Mouse (Mus musculus) c-Kit-negative CD71-positive TER-119-positive erythroid progenitor cells, embryonic 14.5 days (primary cell): Measurements from ENCODE around the gene Lrsam1.

ENCODE experiments used
- DNase-seq: peaks from one replicate; pipeline ENCODE4 v3.0.0-alpha.2; 2013; ENCODE audit warnings: low read depth, low spot score

Lrsam1 gene

DNA sequence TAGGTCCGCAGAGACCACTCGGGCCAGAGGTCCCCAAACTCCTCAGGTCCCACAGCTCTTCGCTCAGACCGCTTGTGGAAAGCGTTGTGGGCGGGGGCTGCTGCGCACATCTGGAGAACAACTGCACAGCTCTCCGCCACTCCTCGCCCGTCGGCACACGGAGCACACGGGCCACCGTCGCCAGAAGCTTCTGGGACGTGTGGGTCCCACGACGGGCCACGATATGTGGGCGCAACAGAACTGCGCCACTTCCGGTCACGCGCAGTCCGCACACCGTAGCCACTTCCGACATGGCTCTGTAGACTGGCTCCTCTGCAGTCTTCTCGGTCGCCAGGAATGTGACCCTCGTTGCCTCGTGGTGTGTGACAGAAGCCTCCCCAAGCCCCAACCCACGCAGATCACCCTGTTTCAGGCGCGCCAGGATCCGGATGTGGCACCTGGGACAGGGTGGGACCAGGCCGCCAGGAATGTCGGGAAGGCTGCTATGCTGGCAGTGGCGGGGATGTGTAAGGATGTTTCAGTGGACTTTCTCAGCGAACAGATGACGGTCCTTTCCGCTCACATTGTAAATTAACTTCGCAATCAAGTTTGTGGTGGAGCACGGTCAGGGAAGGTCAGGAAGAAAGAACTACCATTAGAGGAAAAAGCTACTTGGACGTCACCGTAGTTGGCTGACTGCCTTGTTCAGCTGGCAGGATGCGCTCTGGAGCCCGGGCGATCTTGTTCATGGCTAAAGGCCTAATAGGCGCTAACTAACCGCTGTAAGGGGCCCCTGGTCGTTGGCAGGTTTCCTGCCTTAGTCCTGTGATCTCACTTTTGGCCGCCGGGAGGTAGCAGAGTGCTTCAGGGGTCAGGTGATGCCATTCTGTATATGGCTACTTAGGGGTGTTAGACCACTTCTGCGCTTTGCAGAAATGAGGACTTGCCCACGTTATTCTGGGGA is 5.5 kb upstream of the Lrsam1 start:
- no peak for DNase-seq

DNA sequence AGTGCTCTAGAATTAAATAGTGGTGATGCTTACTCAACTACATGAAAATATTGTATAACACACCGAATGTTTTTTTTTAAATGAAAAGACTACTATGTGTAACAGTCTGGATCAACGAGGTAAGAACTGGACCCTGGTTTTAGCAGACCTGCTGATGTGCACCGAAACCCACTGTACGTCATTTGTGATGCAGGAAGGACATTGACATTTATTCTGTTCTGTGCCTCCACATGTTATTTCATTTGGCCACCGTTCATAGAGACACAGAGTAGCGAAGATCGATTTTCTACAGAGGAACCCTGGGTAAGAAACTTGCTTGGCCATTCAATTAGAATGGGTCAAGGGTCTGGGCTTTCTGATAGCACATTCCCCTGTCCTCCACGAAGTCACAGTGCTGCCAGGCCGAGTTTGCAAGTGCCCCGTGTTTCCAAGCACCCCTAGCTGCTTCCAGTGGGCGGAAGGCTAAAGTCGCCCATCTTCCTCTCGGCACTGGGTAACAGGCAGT is 4.8 kb upstream of the Lrsam1 start:
- DNase-seq, result no peak

DNA sequence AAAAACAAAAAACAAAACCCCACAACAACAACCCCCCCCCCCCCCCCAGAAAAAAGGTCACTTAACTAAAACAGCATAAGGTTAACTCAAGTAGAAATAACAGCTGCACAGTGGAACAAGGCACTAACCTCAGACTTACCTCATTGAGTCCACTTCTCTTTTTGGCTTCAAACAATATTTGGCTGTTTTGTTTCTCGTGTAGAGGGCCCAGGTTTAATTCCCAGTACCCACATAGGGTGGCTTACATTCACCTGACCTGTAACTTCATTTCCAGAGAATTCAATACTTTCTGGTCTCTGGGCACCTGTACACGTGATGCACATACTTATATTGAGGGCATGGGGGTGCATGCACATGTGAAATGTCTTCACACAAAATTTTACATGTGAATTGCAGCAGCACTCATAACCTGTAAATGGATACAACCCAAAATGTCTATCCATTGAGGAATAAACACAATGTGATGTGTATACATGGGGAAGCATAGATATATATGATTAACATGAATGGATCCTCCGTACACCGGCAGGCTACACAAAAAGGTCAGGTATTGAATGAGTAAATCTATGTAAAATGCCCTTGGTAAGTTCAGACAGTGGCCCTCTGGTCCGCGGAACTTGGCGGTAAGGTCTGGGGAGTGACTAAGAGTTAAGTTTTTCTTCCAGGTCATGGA is 4.2 kb upstream of the Lrsam1 start:
- no peak for DNase-seq

DNA sequence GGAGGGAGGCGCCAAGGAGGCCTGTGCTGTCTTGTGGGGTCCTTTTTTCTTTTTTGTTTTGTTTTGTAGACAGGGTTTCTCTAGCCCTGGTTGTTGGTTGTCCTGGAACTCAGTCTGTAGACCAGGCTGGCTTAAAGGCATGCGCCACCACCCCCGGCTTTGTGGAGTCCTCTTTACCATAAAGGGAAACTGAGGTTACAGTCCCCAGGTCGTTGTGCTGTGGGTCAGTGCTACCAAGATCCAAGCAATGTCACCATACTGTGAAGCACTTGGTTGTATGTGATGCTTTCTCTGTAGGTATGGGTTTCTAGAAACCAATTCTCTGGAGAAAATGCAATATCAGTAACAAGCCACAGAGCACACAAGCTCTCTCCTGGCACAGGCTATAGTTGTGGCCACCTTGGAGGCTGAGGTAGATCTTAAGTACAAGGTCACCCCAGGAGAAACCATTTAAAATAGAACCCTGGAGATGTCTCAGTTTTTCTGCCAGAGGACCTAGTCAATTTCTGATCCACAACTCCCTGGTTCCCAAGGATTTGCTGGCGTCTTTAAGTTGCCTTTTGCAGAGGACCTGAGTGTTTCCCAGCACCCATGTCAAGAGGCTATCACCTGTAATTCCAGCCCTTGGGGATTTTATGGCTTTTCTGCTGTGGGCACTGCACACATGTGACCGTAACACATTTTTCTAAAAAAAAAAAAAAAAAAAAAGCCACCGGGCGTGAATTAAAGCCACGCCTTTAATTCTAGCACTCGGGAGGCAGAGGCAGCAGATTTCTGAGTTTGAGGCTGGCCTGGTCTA is 3.4 kb upstream of the Lrsam1 start:
- DNase-seq, result no peak

DNA sequence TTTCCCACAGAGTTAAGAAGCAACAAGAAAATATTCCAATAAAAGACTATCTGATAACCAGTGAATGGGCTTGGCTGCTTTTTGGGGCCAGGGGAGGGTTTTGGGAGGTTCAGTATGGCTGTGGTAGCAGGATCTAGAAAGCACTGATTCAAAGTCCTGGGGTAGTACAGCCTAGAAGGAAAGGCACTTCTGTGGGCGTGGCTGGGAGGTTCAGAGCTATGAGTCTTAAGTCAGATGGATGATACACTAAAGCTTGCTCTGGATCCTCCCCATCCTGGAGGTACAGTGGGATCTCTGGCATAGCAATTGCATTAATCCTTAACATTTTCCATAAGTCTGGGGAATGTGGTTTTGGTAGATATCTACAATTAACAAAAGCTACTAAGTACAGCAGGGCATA is 2.6 kb upstream of the Lrsam1 start:
- no peak for DNase-seq

DNA sequence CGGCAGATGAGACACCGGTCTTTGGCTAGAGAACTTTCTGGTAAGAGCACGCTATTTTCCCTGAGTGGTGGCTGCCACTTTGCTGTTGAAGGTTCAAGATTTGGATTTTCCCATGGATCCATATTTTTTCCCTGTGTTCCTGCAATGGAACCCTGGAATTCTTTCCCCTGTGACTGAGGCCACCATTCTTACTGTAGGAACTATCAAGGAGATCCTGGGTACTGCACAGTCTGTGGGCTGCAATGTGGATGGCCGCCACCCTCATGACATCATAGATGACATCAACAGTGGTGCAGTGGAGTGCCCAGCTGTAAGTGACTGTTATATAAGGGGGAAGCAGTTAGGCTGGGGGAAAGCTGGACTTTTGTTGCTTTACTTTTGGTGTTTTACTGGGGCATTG is 2.1 kb upstream of the Lrsam1 start:
- no peak for DNase-seq

DNA sequence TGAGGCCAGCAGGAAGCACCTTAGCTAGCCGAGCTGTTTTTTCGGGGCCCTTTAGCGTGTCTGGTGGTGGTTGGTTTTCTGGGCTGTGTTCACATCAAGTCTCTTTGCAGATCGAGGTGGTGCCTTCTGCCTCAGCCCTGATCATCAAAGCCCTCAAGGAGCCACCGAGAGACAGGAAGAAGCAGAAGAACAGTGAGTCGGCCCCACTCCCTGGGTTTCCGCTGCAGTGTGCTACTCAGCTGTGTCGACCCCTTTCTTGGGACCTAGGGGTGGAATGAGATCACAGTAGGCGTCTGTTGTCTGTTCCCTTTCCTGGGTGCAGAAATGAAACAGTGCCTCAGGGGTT is 1.4 kb upstream of the Lrsam1 start:
- DNase-seq, result no peak

DNA sequence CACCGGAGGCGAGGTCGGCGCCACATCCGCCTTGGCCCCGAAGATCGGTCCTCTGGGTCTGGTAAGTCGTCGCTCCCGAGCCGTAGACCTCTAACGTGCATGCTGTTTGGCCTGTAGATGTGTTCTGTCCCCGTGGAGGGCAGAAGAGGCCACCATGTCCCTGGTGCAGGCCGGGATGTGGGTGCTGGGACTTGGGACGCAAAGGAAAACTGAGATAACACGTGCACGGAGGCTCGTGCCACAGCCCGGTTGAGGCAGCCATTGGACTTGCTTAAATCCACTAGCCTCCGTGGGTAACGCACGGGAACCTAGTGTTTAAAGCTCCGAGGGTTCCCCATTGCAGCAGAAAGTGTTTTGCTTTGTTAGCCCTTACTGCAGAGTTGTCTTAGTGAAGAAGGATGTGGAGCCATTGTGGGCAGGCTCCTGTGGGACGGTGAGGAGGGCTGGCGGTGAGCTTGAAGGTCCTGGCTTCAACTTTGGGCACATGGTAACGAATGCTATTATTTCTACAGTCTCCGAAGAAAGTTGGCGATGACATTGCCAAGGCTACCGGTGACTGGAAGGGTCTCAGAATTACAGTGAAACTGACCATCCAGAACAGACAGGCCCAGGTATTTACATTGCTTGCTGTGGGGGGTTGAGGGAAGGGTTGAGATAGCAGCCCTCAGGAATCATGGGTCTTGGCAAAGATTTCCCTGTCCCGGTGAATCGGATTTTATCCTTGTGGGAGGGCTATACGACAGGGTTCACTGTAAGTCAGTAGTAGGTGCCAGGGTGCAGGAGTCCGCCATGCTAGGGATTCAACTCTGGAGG is 854 bp upstream of the Lrsam1 start:
- no peak for DNase-seq

DNA sequence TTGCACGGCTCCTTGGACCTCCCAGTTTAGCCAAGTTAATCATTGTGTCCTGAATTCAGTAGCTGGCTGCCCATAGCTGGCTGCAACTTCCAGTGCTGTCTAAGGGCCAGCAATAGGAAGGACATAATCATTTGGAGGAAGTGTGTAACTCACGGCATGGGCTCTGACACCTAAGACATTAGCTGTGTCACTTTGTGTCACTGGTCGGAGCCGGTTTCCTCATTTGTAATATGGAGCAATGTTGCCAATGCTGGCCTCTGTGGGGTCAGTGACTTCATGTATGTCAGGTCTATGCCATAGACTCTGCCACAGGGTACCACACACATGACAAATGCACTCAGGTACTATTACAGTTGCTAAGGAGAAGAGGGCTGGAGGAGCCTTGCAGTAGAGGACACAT is 1.1 kb downstream of the Lrsam1 start:
- DNase-seq, result no peak

DNA sequence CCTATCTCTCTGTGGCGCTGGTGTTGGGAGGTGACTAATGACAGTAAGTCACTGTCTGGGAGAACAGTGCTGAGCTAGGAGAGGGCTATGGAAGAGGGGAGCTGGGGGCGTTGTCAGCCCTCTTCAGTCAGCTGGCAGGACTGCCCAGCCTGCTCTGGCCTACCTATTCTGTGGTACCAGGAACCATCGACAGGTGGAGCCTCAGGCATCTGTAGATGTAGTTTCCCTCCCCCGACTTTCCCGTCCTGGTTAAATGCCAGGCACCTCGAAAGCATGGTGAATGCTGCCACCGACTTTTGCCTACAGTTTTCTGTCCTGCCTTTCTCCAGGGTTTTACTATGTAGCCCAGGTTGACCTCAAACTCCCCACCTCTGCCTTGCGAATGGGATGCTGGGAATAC is 4.1 kb downstream of the Lrsam1 start:
- no peak for DNase-seq

DNA sequence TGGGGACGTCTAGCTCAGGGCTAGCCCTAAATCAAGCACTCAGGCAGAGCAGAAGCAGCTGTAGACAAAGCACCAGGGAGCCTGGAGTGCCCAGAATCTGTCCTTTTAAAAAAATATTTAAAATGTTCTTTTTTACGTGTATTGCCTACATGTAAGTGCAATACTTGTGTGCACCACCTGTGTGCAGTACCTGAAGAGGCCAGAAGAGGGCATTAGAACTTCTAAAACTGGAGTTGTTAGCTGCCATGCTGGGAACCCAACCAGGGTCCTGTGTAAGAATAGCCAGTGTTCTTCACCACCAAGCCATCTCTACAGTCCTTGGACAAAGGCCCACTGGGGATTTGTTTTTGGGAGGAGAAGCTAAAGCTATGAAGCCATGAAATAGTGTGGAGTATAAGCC is 6.8 kb downstream of the Lrsam1 start:
- DNase-seq, result no peak

DNA sequence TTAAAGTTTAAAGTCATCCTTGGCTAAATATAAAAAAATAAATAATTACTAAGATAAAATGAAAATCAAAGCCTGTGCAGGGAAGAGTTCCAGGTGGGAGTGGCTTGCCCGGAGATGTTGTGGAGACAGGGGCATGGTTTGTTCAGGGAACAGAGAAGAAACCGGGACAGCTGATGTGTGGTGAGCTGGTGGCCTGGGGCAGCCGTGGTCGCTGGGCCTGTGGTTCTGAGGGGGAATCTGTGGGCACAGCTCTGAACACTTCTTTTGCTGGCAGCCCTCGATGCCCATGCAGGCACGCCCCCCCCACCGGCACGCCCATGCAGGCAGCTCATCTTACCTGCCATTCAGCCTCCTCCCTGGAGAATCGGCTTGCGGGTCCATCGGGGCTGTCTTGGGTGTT is 14.0 kb downstream of the Lrsam1 start:
- no peak for DNase-seq

DNA sequence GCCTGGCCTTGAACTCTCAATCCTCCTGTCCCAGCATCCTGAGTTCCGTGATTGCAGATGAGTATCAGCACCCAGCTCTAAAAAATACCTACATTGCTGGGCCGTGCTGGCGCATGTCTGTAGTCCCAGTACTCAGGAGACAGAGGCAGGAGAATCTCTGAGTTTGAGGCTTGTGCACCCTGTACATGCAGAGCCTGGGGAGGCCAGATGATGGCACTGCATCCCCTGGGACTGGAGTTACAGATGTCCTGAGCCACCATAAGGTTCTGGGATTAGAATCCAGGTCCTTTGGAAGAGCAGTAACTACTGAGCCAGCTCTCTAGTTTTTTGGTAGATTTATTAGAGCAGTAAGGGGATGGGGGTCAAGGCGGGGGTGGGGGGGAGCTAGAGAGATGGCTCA is 20.9 kb downstream of the Lrsam1 start:
- no peak for DNase-seq

DNA sequence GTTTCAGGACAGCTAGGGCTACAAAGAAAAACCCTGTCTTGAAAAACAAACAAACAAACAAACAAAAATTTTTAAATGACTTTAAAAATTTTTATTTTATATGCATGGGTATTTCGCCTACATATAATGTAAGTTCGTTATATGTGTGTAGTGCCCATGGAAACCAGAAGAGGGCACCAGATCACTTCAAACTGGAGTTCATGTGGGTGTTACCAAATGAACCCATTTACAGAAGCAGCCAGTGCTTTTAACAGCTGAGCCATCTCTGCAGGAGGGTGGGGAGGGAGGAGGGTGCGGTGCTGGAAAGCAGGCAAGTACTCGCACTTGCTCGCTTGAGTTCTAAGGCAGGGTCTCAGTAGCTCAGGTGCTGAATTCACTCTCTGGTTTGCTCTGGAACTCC is 22.0 kb downstream of the Lrsam1 start:
- peak; percentile 48 for DNase-seq

DNA sequence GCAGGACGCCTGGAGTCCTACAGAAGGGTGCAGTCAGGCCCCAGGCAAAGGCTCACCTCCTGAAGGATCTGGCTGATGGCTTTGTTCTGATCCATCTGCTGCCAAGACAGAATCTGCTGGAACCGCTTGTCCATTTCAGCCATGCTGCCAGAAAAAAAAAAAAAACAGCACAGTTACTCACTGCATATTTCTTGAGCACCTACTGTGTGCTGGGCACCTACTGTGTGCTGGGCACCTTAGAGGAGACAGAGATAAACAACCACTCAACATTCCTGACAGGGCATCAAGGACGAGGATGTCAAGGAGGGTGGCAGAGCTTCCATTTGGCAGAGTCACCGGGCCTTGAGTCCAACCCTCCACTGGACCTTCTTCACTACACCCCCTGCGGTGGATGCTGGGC is 22.7 kb downstream of the Lrsam1 start:
- DNase-seq, result no peak

DNA sequence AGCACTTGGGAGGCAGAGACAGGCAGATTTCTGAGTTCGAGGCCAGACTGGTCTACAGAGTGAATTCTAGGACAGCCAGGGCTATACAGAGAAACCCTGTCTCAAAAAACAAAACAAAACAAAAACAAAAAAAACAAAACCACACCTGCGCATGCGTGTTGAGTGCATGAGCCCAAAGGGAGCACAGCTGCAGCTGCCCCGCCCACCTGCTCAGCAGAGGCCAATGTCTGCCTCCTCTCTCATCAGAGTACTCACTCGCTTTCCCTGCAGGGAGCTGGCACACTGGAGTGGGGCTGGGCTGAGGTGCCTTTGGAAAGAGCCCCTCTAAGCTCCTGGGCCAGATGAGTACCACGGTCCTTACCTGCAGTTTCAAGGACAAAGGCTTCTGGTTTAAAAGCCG is 29.7 kb downstream of the Lrsam1 start:
- DNase-seq, result no peak

DNA sequence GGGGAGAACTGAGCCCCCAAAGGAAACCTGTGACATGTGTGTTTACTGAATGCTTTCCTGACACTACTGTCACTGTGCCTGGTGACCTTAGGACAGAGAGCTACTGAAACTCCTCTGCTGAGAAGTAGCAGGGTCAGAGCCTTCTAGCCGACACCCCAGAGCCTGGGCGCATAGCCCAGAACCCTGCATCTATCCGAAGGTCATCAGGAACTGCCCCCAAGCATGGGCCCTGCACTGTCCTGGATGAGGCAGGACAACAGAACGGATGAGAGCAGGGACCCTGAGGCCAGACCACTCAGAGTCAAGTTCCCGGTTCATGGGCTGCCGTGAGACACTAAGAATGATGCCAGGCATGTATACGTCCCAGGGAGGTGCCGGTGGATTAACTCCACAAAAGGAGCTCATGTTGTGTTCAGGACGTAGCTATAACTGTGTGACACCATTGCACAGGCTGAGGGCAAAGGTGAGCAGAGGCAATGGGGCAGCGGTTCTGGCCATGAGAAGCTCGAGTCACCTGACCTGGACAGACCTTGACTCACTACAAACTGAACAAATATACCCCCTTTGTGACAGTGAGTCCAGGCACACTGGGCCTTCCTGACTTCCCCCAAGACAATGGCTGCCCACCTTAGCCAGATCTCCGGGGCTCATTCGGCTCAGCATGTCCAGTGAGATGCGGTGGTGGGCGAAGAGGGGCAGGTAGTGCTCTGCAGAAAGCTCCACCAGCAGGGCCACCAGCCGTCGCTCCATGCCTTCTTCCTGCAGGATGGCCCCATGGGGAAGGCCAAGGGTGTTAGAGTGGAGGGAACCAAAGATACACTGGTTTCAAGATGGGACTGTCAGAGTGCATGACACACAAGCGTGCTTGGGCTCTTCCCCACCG is 32.2 kb downstream of the Lrsam1 start:
- DNase-seq, result no peak

DNA sequence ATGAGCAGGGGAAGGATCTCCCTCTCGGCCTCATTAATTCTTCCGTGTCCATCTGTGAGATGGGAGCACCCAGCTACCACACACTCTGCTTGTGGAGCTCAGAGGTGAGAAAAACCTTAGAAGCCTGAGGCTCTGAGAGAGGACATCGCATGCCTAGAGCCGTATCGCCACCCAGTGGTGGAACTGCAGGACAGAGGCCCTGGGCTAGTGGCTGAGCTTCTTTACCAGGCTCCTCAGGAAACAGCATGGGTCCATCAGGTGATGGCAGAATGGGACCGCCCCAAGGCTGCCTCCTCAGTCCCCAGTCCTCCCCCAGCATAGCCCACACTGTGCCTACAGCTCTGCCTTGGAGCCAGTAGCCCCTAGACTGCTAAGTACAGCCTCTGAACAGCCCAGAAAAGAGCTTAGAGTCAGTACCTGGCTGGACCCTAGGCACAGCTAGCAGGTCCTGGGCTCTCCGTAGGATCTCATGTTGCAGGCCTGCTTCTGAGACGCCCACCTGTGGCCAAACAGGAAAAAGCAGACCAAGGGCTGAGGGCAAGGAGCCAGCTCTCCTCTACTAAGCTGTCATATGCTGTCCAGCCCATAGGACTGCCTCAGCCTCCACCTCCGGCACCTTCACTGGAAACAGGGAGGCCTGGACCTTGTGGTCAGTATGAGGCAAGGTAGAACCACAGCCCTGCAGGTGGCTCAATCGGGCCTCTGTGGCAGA is 33.0 kb downstream of the Lrsam1 start:
- DNase-seq, result no peak

DNA sequence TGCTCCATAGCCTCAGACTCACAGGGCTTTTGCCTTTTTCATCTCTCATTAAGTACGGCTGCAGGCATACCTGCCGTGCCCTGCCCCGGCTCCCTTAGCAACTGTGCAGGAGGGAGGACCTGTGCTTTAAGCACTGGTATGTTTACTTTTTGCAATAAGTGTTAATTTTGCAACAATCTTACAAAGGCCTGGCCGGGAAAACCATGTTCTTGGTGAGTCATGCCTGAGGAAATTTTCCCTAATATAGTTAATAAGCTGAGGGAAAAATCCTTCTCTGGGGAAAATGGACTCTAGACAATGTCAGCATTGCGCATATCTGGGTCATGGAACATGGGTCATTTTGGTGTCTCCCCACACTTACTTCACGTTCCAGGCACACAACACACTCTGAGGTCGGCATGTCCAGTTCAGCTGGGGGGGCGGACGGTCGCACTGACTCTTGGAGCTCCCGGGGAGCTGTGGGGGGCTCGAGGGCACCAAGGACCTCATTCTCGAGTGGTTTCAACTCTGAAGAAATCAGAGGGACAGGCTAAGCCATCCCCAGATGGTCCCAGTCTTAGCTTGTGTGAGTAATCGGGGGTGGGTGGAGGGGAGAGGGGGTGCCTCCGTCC is 33.7 kb downstream of the Lrsam1 start:
- DNase-seq, result no peak
